Mouse (Mus musculus): ENCODE data around the gene Il6st. TPM values are rescaled to one million over a fixed set of nuclear protein-coding genes. Genes with fewer than 3 reads are reported as not detected.

Gene Il6st
- 6.7 and 12.5 TPM in 2 replicates for polyA plus RNA-seq (2021; fragmentation: Nextera tagmentation)
- long read RNA-seq, experiment 1, full-length matches to known transcripts: 4 of 20 reads
- long read RNA-seq, experiment 1, partial matches to known transcripts: 0 of 20 reads
- long read RNA-seq, experiment 1, other reads (novel, unspliced or antisense): 16 of 20 reads
- long read RNA-seq, experiment 2, full-length matches to known transcripts: 128 of 168 reads
- long read RNA-seq, experiment 2, partial matches to known transcripts: 16 of 168 reads
- long read RNA-seq, experiment 2, other reads (novel, unspliced or antisense): 24 of 168 reads

GRCm38 (mm10) chr13:112463868-112464625 is at the start of gene Il6st:
Gene Il6st (plus strand): TSS chr13:112464070.

Other genes with a start within 250 kb of the Il6st start
- gene Ankrd55, start 175.6 kb upstream of the Il6st start, polyA plus RNA-seq (2021; fragmentation: Nextera tagmentation): 2.7 and 3.1 TPM in 2 replicates
- gene Il31ra, start 130.3 kb downstream of the Il6st start, polyA plus RNA-seq (2021; fragmentation: Nextera tagmentation): not detected in 2 replicates
- gene Ddx4, start 188.4 kb downstream of the Il6st start, polyA plus RNA-seq (2021; fragmentation: Nextera tagmentation): 0.23 and 0.30 TPM in 2 replicates
- gene Slc38a9, start 196.7 kb downstream of the Il6st start, polyA plus RNA-seq (2021; fragmentation: Nextera tagmentation): 4.6 and 4.8 TPM in 2 replicates

Measured in layer of hippocampus, adult 6 months (tissue).